Mouse (Mus musculus): Measurements from ENCODE around the gene Ptpn11.

Gene Ptpn11

DNA sequence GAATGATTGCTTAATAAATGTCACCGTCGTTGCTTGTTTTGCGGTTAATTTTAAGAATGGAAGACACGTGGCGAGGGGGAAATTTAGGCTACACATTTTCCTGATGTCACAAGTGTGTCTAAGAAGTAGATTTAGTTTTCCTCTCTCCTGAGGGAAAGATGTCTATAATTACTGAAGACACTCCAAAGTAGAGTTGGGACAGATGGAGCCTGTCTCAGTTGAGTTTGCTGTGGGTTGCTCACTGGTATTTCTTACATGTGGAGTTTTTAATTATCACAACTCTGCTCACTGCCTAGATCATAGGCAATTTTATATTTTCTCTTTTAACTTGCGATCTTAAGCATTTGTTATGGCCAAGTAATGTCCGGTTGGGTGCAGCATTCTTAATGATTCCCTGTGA lies 108.6 kb downstream of the Ptpn11 start:
- DNase-seq (ENCODE audit: low spot score): no peak

DNA sequence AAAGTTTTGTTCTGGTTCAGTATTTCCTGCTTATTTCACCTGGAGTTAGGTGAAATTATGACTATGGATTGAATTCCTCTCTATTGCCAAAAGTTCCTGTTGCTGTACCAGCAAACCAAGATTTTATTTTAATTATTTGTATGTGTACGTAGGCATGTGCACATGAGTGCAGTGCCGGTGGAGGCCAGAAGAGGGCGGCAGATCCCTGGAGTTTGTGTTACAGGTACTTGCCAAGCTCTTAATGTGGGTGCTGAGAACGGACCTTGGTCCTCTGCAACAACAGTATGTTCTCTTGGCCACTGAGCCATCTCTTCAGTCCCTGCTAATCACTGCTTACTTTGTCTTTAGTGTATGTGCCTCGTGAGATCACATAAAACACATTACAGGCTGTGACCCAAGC lies 109.4 kb downstream of the Ptpn11 start:
- DNase-seq (ENCODE audit: low spot score): no peak
